Mouse (Mus musculus): ENCODE results near the gene Btc. TPM values are rescaled to one million over a fixed set of nuclear protein-coding genes. Genes with fewer than 3 reads are reported as not detected.

Gene Btc
- polyA plus RNA-seq, 1 experiment = 0.49 TPM

- no peaks in the 10 kb centered on the region for H3K4me1 ChIP-seq (ENCODE audit: control insufficient read depth, insufficient read depth, low read length)
- no peak for DNase-seq
- no peak overlapping the region for H3K27ac ChIP-seq (ENCODE audit: insufficient read depth, low read length)
- no peak overlapping the region for H3K4me3 ChIP-seq (replicated peaks; ENCODE audit: insufficient read depth, low read depth, low read length)
- no peaks in the 10 kb centered on the region for H3K27me3 ChIP-seq (ENCODE audit: control insufficient read depth, insufficient read depth, low read length)
- 68% methylated on average over 4 of the region's 4 CpGs for WGBS
- TF ChIP-seq CTCF (IDR thresholded peaks at IDR 0.05; ENCODE audit: borderline replicate concordance, insufficient read depth, low read depth, low read length) = no peak
- no peak for TF ChIP-seq POLR2A (IDR thresholded peaks at IDR 0.05; ENCODE audit: borderline replicate concordance, insufficient read depth, low read length)
These were observed 487 bp upstream of the Btc start for GRCm38 (mm10) chr5:91403281-91403680.

- Histone ChIP-seq H3K4me1 (ENCODE audit: control insufficient read depth, insufficient read depth, low read length) (no peaks in the 10 kb centered on the region), H3K4me3 (replicated peaks; ENCODE audit: insufficient read depth, low read depth, low read length) (no peak overlapping the region), H3K27ac (ENCODE audit: insufficient read depth, low read length) (no peak overlapping the region), H3K27me3 (ENCODE audit: control insufficient read depth, insufficient read depth, low read length) (no peaks in the 10 kb centered on the region)
- no peak for DNase-seq
- 62% methylated on average over 2 of the region's 2 CpGs for WGBS
- TF ChIP-seq CTCF (IDR thresholded peaks at IDR 0.05; ENCODE audit: borderline replicate concordance, insufficient read depth, low read depth, low read length) (no peak), POLR2A (IDR thresholded peaks at IDR 0.05; ENCODE audit: borderline replicate concordance, insufficient read depth, low read length) (no peak)
These were observed 2.2 kb downstream of the Btc start for GRCm38 (mm10) chr5:91400493-91401096.

GRCm38 (mm10) chr5:91375467-91375866, 27.3 kb downstream of the Btc start:
- TF ChIP-seq POLR2A (IDR thresholded peaks at IDR 0.05; ENCODE audit: borderline replicate concordance, insufficient read depth, low read length) (no peak), CTCF (IDR thresholded peaks at IDR 0.05; ENCODE audit: borderline replicate concordance, insufficient read depth, low read depth, low read length) (no peak)

GRCm38 (mm10) chr5:91368061-91368565, 34.7 kb downstream of the Btc start:
- WGBS = 83% methylated on average over 13 of the region's 13 CpGs
- peak in 1 of 2 experiments; percentile 22 for DNase-seq
- no peaks in the 10 kb centered on the region for H3K27me3 ChIP-seq (ENCODE audit: control insufficient read depth, insufficient read depth, low read length)
- no peak overlapping the region for H3K4me3 ChIP-seq (replicated peaks; ENCODE audit: insufficient read depth, low read depth, low read length)
- no peaks in the 10 kb centered on the region for H3K4me1 ChIP-seq (ENCODE audit: control insufficient read depth, insufficient read depth, low read length)
- H3K27ac ChIP-seq (ENCODE audit: insufficient read depth, low read length) = no peak overlapping the region
- TF ChIP-seq POLR2A (IDR thresholded peaks at IDR 0.05; ENCODE audit: borderline replicate concordance, insufficient read depth, low read length) (no peak), CTCF (IDR thresholded peaks at IDR 0.05; ENCODE audit: borderline replicate concordance, insufficient read depth, low read depth, low read length) (no peak)

More at GRCm38 (mm10) chr5:91375467-91375866, 27.3 kb downstream of the Btc start:
- WGBS = 30% methylated on average over 2 of the region's 2 CpGs
- DNase-seq = no peak
- no peaks in the 10 kb centered on the region for H3K4me1 ChIP-seq (ENCODE audit: control insufficient read depth, insufficient read depth, low read length)
- no peaks in the 10 kb centered on the region for H3K27me3 ChIP-seq (ENCODE audit: control insufficient read depth, insufficient read depth, low read length)
- H3K4me3 ChIP-seq (replicated peaks; ENCODE audit: insufficient read depth, low read depth, low read length) = no peak overlapping the region
- no peak overlapping the region for H3K27ac ChIP-seq (ENCODE audit: insufficient read depth, low read length)

GRCm38 (mm10) chr5:91366925-91367324, 35.9 kb downstream of the Btc start:
- Histone ChIP-seq H3K4me1 (ENCODE audit: control insufficient read depth, insufficient read depth, low read length) (no peaks in the 10 kb centered on the region), H3K27ac (ENCODE audit: insufficient read depth, low read length) (no peak overlapping the region), H3K27me3 (ENCODE audit: control insufficient read depth, insufficient read depth, low read length) (no peaks in the 10 kb centered on the region), H3K4me3 (replicated peaks; ENCODE audit: insufficient read depth, low read depth, low read length) (no peak overlapping the region)
- TF ChIP-seq POLR2A (IDR thresholded peaks at IDR 0.05; ENCODE audit: borderline replicate concordance, insufficient read depth, low read length) (no peak), CTCF (IDR thresholded peaks at IDR 0.05; ENCODE audit: borderline replicate concordance, insufficient read depth, low read depth, low read length) (no peak)
- WGBS = 6% methylated on average over 10 of the region's 10 CpGs
- peak; percentile 75 to 91 for DNase-seq

GRCm38 (mm10) chr5:91363274-91363991, 39.4 kb downstream of the Btc start:
- no peak for DNase-seq
- no peak for TF ChIP-seq POLR2A (IDR thresholded peaks at IDR 0.05; ENCODE audit: borderline replicate concordance, insufficient read depth, low read length)
- TF ChIP-seq CTCF (IDR thresholded peaks at IDR 0.05; ENCODE audit: borderline replicate concordance, insufficient read depth, low read depth, low read length) = no peak
- H3K27ac ChIP-seq (ENCODE audit: insufficient read depth, low read length) = no peak overlapping the region
- no peak overlapping the region for H3K4me3 ChIP-seq (replicated peaks; ENCODE audit: insufficient read depth, low read depth, low read length)
- H3K27me3 ChIP-seq (ENCODE audit: control insufficient read depth, insufficient read depth, low read length) = no peaks in the 10 kb centered on the region; the same call in 1 of the 2 replicates
- 77% methylated on average over 6 of the region's 6 CpGs for WGBS
- no peaks in the 10 kb centered on the region for H3K4me1 ChIP-seq (ENCODE audit: control insufficient read depth, insufficient read depth, low read length)

GRCm38 (mm10) chr5:91352645-91353044, 50.1 kb downstream of the Btc start:
- Histone ChIP-seq H3K27ac (ENCODE audit: insufficient read depth, low read length) (no peak overlapping the region), H3K27me3 (ENCODE audit: control insufficient read depth, insufficient read depth, low read length) (no peaks in the 10 kb centered on the region), H3K4me3 (replicated peaks; ENCODE audit: insufficient read depth, low read depth, low read length) (no peak overlapping the region), H3K4me1 (ENCODE audit: control insufficient read depth, insufficient read depth, low read length) (no peaks in the 10 kb centered on the region)
- DNase-seq = no peak
- TF ChIP-seq CTCF (IDR thresholded peaks at IDR 0.05; ENCODE audit: borderline replicate concordance, insufficient read depth, low read depth, low read length) (no peak), POLR2A (IDR thresholded peaks at IDR 0.05; ENCODE audit: borderline replicate concordance, insufficient read depth, low read length) (no peak)
- WGBS = 42% methylated on average over 5 of the region's 5 CpGs

- peak; percentile 38 to 74 for DNase-seq
- no peak overlapping the region for H3K4me3 ChIP-seq (replicated peaks; ENCODE audit: insufficient read depth, low read depth, low read length)
- TF ChIP-seq POLR2A (IDR thresholded peaks at IDR 0.05; ENCODE audit: borderline replicate concordance, insufficient read depth, low read length) (no peak), CTCF (IDR thresholded peaks at IDR 0.05; ENCODE audit: borderline replicate concordance, insufficient read depth, low read depth, low read length) (no peak)
- 18% methylated on average over 5 of the region's 5 CpGs for WGBS
- no peak overlapping the region for H3K27ac ChIP-seq (ENCODE audit: insufficient read depth, low read length)
- H3K4me1 ChIP-seq (ENCODE audit: control insufficient read depth, insufficient read depth, low read length) = peaks cover 6% of the 10 kb centered on the region; the same call in 1 of the 2 replicates
- H3K27me3 ChIP-seq (ENCODE audit: control insufficient read depth, insufficient read depth, low read length) = no peaks in the 10 kb centered on the region
These were observed 57.1 kb downstream of the Btc start for GRCm38 (mm10) chr5:91345681-91346080.
